Mouse (Mus musculus): ENCODE measurements around the gene Tmem69. TPM values are rescaled to one million over a fixed set of nuclear protein-coding genes. Genes with fewer than 3 reads are reported as not detected.

Gene Tmem69
- polyA plus RNA-seq (2015; fragmentation: Nextera tagmentation; extraction: Ambion mirVana), result 17.5 and 18.3 TPM in 2 replicates

DNA sequence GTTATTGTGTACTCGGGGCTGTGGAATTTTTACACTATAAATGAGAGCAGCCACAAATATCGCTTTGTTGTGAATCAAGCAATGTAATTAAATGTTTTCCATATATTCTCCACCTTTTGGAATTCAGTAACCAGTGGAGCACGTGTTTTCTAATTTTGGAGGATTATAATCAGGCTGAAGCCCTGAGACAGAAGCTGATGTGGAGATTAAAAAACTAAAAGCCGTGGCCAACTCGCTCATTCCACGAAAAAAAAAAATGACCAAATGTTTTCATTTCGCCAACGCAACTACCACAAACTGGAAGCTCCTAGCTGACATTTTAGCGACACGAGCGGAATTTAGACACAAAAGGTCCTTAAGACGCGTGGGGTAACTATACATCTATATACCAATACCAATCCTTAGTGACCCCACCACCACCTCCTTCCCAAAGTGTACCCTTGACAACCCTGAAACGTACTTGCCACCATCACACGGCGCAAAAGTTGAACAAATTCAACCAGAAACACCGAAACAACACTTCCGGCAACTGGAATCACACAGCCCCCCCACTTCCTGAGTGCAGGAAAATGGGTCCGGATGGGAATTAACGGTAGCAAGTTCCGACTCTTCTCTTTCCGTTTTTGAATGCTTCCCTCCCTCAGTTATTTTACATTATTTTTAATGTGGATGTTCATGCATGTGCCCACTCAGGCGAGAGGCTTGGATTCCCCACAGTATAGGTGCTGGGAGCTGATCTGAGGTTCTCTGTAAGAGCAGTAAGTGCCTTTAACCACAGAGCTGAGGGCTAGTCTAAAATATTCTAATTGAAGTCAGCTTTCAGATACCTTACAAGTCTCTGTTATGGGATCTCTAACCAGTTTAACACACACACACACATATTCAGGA, at the start of gene Tmem69:
Gene Tmem69 (minus strand): TSS at position 524 of the 888 bp plus-strand sequence.

DNA sequence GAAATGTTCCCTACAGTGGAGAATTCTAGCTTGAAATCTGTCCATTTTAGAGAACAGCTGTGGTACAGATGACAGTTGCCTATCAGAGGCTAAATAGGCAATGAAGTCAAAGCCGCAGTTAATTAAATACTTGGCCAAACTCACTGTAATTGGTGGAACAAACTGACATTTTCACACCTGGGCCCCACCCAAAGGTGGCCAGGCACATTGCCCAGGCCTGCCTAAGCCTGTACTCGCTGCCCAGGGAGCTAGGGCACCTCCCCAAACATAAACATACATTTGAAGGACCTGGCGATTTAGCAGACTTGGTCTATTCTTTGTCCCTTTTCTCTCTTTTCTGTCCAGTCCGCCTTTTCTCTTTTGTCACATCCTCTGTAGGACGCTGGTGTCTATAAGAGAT, 40.6 kb upstream of the Tmem69 start, which contains the start of gene Ccdc17:
Gene Ccdc17 (plus strand): TSS at position 276 of the 400 bp plus-strand sequence.

DNA sequence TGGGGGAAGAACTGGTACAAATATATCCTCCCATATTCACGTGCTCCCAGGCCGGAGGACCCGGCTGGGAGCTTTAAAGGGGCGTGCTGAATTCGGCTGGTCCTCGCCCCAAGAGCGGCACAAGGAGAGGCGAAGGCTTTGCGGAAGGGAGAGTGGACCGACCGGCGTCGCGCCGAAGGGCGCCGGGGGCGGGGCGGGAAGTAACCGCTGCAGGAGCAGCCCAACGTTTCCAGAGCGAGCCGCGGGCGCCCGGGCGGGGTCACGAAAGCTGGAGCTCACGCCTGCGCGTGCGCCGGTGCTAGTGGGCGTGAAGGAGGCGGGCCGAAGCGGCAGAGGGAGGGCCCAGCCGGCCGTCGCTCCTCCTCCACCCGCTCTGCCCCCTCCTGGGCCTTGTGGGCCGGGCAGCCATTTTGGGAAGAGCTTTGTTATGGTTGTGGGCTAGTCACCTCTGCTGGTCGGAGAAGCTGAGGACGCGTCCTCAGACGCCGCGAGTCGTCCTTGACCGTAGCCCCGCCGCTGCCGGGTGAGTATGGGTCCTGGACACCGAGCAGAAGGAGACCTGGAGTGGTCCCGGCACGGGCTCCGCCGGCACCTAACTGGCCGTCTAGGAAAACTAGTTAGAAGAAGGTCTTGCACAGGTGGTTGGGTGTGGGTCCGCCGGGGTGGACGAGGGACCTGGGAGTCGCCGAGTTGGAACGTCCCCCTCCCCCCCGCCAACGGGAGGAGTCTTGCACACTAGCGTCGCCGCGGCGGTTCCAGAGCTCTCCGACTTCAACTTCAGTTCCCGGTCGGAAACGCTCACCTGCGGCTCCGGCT, 1.8 kb upstream of the Tmem69 start, which contains the start of gene Gpbp1l1:
Gene Gpbp1l1 (plus strand): TSS at position 353 of the 816 bp plus-strand sequence.

DNA sequence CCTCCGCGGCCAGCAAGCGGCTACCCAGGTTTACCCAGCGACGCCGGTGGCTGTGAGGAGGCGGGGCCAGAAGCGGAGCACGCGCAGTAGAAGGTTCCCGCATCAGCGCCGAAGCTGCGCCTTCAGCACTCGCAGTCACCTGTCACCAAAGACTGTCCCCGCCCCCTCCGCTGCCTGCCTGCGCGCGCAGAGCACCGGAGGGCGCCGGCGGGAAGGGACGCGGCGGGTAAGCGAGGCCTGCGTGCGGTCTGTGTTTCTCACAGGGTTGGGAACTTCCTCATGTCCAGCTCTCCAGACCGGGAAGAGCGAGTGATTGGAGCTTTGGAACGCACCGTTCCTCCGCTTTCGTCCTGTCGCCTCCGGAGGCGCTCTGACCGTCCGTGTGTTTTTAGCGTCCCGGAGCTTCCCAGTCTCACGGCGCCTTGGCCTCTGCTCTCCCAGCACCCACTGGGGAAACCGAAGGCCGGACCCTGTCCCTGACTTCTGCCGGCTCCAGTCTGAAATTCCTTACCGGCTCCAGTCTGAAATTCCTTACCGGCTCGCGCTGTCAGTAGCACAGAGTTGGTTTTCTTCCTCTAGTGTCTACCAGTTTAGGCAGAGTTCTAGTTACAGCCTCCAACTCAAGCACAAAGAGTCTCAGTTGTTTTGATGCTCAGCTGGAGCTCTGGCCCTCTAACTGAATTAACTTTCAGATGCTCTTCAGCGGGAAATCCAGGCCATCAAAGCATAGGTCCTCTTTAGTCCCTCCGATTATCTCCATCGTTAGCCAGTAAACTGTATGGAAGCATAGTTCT, 48.1 kb downstream of the Tmem69 start, which contains the start of gene Ipp:
Gene Ipp (plus strand): TSS at position 125 of the 794 bp plus-strand sequence.

Other genes with a start within 250 kb of the Tmem69 start
- 23.3 and 23.8 TPM in 2 replicates for gene Mast2, start 91.8 kb downstream of the Tmem69 start, polyA plus RNA-seq (2015; fragmentation: Nextera tagmentation; extraction: Ambion mirVana)
- gene Ipp, start 48.4 kb downstream of the Tmem69 start, polyA plus RNA-seq (2015; fragmentation: Nextera tagmentation; extraction: Ambion mirVana), result 9.2 and 11.0 TPM in 2 replicates
- gene Gpbp1l1, start 1.7 kb upstream of the Tmem69 start, polyA plus RNA-seq (2015; fragmentation: Nextera tagmentation; extraction: Ambion mirVana), result 11.7 and 12.6 TPM in 2 replicates
- 4.8 and 5.4 TPM in 2 replicates for gene Ccdc17, start 40.7 kb upstream of the Tmem69 start, polyA plus RNA-seq (2015; fragmentation: Nextera tagmentation; extraction: Ambion mirVana)
- 55.0 and 59.1 TPM in 2 replicates for gene Nasp, start 72.0 kb upstream of the Tmem69 start, polyA plus RNA-seq (2015; fragmentation: Nextera tagmentation; extraction: Ambion mirVana)
- gene Akr1a1, start 95.7 kb upstream of the Tmem69 start, polyA plus RNA-seq (2015; fragmentation: Nextera tagmentation; extraction: Ambion mirVana), result 699 and 752 TPM in 2 replicates
- gene Prdx1, start 129.6 kb upstream of the Tmem69 start, polyA plus RNA-seq (2015; fragmentation: Nextera tagmentation; extraction: Ambion mirVana), result 509 and 614 TPM in 2 replicates
- 14.8 and 19.0 TPM in 2 replicates for gene Mmachc, start 152.5 kb upstream of the Tmem69 start, polyA plus RNA-seq (2015; fragmentation: Nextera tagmentation; extraction: Ambion mirVana)
- gene Ccdc163, start 152.6 kb upstream of the Tmem69 start, polyA plus RNA-seq (2015; fragmentation: Nextera tagmentation; extraction: Ambion mirVana), result 5.8 and 6.5 TPM in 2 replicates
- 2.5 and 2.8 TPM in 2 replicates for gene Tesk2, start 165.0 kb upstream of the Tmem69 start, polyA plus RNA-seq (2015; fragmentation: Nextera tagmentation; extraction: Ambion mirVana)

Measured in neural tube, postnatal 0 days (tissue).